8 mouse cellular contexts compared by ENCODE assay signal in the genomic region with DNA sequence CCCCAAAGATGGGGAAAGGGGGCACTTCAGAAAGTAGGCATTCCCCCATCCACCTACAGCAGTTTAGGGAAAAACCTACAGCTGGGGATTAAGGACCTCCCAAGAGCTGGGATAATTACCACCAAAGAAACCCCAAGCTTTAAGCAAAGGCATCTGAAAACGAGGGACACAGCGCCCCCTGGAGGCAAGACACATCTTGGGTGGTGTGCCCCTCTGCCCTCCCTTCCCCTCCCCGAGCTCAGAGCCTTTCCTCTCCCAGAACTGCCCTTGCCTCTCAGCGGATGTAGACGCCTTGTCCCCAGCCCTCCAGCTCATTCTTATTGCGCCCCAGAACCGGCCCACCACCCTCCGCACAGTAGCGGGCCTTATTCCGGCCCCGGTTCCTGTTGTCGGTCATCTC. TPM values are rescaled to one million over a fixed set of nuclear protein-coding genes. Genes with fewer than 3 reads are reported as not detected.
DNase-seq lines count a peak whose midpoint lies in the region; ATAC-seq and TF ChIP-seq lines count a peak whose summit lies in the region.

No protein-coding gene starts in this region.

- H3K27ac ChIP-seq in kidney, embryonic 14.5 days (ENCODE audit: low read depth, low read length): no peak overlapping the region
- H3K27ac ChIP-seq in lung, postnatal 0 days (ENCODE audit: low read length): no peak overlapping the region

- peaks cover 10% of the 10 kb centered on the region for H3K4me1 ChIP-seq in kidney, embryonic 14.5 days (ENCODE audit: control insufficient read depth, insufficient read depth, low read length)
- no peaks in the 10 kb centered on the region for H3K4me1 ChIP-seq in lung, postnatal 0 days (ENCODE audit: insufficient read depth, low read depth, low read length)

- H3K4me2 ChIP-seq in kidney, embryonic 14.5 days (replicated peaks; ENCODE audit: low read depth, low read length): peak overlapping the region; percentile 4; the same call in 1 of the 2 replicates
- peak overlapping the region; percentile 55 for H3K4me2 ChIP-seq in lung, postnatal 0 days (replicated peaks; ENCODE audit: low read depth, low read length)

- TF ChIP-seq EP300 in lung, postnatal 0 days (IDR thresholded peaks at IDR 0.05): no peak

- no peak for ATAC-seq in kidney, embryonic 14.5 days (ENCODE audit: low FRiP score, low TSS enrichment)
- peak; percentile 47 for ATAC-seq in lung, postnatal 0 days

- peak; percentile 84 for TF ChIP-seq CTCF in lung, postnatal 0 days (IDR thresholded peaks at IDR 0.05)

- H3K4me3 ChIP-seq in kidney, embryonic 14.5 days (ENCODE audit: low read length): no peak overlapping the region
- H3K4me3 ChIP-seq in lung, postnatal 0 days (ENCODE audit: low read depth, low read length): no peak overlapping the region; the same call in 1 of the 2 replicates

- H3K36me3 ChIP-seq in kidney, embryonic 14.5 days (ENCODE audit: control insufficient read depth, insufficient read depth, low read length): peaks cover 15% of the 10 kb centered on the region
- H3K36me3 ChIP-seq in lung, postnatal 0 days (ENCODE audit: insufficient read depth, low read length): no peaks in the 10 kb centered on the region

- 22% methylated on average over 12 of the region's 12 CpGs for WGBS in kidney, embryonic 14.5 days
- 24% methylated on average over 11 of the region's 12 CpGs for WGBS in lung, postnatal 0 days

- peak; percentile 96 for DNase-seq in B cell, adult 2 months
- DNase-seq in Muller cell, postnatal 12 days (ENCODE audit: inconsistent ontology term): peak; percentile 75
- DNase-seq in cerebellum, postnatal 25 days: peak; percentile 78 to 90
- DNase-seq in gastrocnemius, postnatal 4 days (ENCODE audit: low spot score in 2 of 2): peak; percentile 75 to 85
- DNase-seq in lung, postnatal 0 days (ENCODE audit: low spot score): peak; percentile 84
- DNase-seq in right cerebral cortex, postnatal 14 days: peak; percentile 92
- DNase-seq in urinary bladder, postnatal 4 days (ENCODE audit: low spot score in 2 of 2): peak; percentile 63 to 90

- H3K9me3 ChIP-seq in kidney, embryonic 14.5 days (ENCODE audit: control insufficient read depth, low read length): no peaks in the 10 kb centered on the region
- H3K9me3 ChIP-seq in lung, postnatal 0 days (ENCODE audit: low read length): no peaks in the 10 kb centered on the region

- peaks cover 6% of the 10 kb centered on the region for H3K27me3 ChIP-seq in kidney, embryonic 14.5 days (ENCODE audit: control insufficient read depth, insufficient read depth, low read length)
- H3K27me3 ChIP-seq in lung, postnatal 0 days (replicated peaks; ENCODE audit: insufficient read depth, low read length): no peaks in the 10 kb centered on the region

- no peak overlapping the region for H3K9ac ChIP-seq in kidney, embryonic 14.5 days (ENCODE audit: low read depth, low read length)
- no peak overlapping the region for H3K9ac ChIP-seq in lung, postnatal 0 days (replicated peaks; ENCODE audit: low read depth)

RNA-seq across cellular contexts. Expression of a gene that starts 6.6 kb away (rescaled TPM):
- total RNA-seq in gastrocnemius, postnatal 4 days (2021): 1 to 10 TPM; 1.5 to 1.9 TPM
- 9.3 and 16.2 TPM in 2 replicates for polyA plus RNA-seq in kidney, embryonic 14.5 days (2014; fragmentation: Nextera tagmentation; extraction: Ambion mirVana)
- polyA plus RNA-seq in lung, postnatal 0 days (2015; fragmentation: Nextera tagmentation; extraction: Ambion mirVana): 4.6 and 6.5 TPM in 2 replicates

RNA-seq across cellular contexts. Expression of a gene that starts 16.4 kb away (rescaled TPM):
- total RNA-seq in gastrocnemius, postnatal 4 days (2021): 1 to 10 TPM; 7.1 to 7.6 TPM
- polyA plus RNA-seq in kidney, embryonic 14.5 days (2014; fragmentation: Nextera tagmentation; extraction: Ambion mirVana): 0.69 and 1.7 TPM in 2 replicates
- 1.7 TPM in 2 replicates for polyA plus RNA-seq in lung, postnatal 0 days (2015; fragmentation: Nextera tagmentation; extraction: Ambion mirVana)

RNA-seq across cellular contexts. Expression of a gene that starts 20.2 kb away (rescaled TPM):
- 100 to 1,000 TPM; 240 to 241 TPM for total RNA-seq in gastrocnemius, postnatal 4 days (2021)
- polyA plus RNA-seq in kidney, embryonic 14.5 days (2014; fragmentation: Nextera tagmentation; extraction: Ambion mirVana): 11.7 and 12.3 TPM in 2 replicates
- 3.5 and 4.0 TPM in 2 replicates for polyA plus RNA-seq in lung, postnatal 0 days (2015; fragmentation: Nextera tagmentation; extraction: Ambion mirVana)

RNA-seq across cellular contexts. Expression of a gene that starts 23.9 kb away (rescaled TPM):
- total RNA-seq in gastrocnemius, postnatal 4 days (2021): 1,000 to 10,000 TPM; 1,153 to 1,224 TPM
- 1,236 and 1,648 TPM in 2 replicates for polyA plus RNA-seq in kidney, embryonic 14.5 days (2014; fragmentation: Nextera tagmentation; extraction: Ambion mirVana)
- 750 and 817 TPM in 2 replicates for polyA plus RNA-seq in lung, postnatal 0 days (2015; fragmentation: Nextera tagmentation; extraction: Ambion mirVana)

RNA-seq across cellular contexts. Expression of a gene that starts 50.6 kb away (rescaled TPM):
- total RNA-seq in gastrocnemius, postnatal 4 days (2021): under 1 TPM; 0.54 to 0.60 TPM
- polyA plus RNA-seq in kidney, embryonic 14.5 days (2014; fragmentation: Nextera tagmentation; extraction: Ambion mirVana): 3.8 and 4.1 TPM in 2 replicates
- 0.10 and 0.11 TPM in 2 replicates for polyA plus RNA-seq in lung, postnatal 0 days (2015; fragmentation: Nextera tagmentation; extraction: Ambion mirVana)
